Mouse (Mus musculus): ENCODE measurements around the gene Slc16a13. TPM values are rescaled to one million over a fixed set of nuclear protein-coding genes. Genes with fewer than 3 reads are reported as not detected.

Slc16a13 gene
- total RNA-seq, 2 experiments from 2014 or later: 1.1 to 3.7 TPM

DNA sequence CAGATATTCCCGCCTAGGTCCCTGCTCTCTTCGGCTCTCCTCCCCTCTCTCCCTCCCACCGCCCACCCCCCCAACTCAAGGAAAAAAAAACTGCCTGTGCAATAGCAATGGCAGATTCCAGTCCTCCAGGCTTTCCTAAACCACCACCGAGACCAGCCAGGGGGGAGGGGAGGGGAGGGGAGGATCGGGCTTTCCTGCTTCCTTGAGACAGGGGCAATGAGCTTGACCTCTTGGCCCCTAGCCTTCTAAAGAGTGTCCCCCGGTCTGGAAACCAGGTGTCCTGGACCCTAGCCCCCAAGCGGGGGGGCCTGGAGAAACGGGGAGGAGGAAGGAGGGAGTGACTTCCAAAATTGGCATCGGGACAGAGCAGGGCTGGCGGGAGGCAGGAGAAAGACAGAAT is 11.7 kb upstream of the Slc16a13 start:
- DNase-seq: peak; percentile 60

GRCm38 (mm10) chr11:70230239-70230727 is 9.4 kb upstream of the Slc16a13 start:
- DNase-seq: peak; percentile 91

DNA sequence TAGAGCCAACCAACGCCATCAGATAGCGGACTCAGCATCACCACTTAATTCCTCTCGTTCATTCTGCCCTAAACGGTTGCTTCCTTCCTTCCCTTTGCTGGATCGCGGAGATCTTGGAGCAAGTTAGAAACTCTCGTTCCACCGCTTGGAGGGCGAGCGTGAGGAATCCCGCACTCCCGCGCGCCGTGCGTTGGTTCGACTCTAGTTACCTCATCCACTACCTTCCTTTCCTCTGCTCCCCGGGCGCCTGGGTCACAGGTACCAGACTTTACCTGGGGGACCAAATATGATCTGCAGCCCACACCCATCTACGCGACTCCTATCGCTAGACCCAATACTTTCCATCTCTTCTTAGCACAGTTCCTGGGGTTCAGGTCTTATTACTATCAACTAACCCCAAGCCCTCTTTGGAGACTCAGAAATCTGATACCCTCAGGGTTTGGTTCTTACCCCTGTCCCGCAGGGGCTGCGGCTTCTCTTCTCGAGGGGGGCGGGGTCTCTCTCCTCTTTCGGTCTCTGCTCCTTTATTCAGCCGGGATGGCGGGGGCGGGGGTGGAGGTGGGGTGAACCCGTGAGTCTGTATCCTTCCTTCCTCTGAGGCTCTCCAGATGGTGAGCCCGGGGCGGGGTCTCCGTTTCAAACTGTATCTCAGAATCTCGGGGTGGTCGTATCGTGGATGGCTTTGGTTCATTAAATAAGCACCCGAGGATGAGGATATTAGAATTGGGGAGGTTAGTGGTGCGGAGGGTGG is 8.6 kb upstream of the Slc16a13 start, which contains the start of gene Bcl6b:
Gene Bcl6b, minus strand, starts transcription at position 539 of the 751 bp plus-strand sequence.
- DNase-seq: no peak

DNA sequence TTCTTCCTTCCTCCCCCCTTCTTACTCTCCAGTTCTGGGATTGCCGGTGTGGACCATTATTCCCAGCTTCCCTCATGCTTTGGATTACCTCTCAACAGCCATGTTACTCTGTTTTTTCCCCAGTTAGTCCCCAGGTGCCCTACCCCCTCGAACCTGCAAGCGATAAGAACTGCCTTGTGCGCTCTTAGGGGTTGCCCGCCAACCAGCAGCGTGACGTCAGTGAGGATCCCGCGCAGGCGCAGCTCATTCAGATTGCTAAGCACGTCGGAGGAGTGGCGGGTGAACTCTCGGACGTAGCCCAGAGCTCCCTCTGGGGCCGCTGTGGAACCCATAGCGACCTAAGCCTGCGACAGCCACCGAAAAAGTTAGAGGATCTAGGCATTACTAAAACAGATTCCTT is 8.0 kb upstream of the Slc16a13 start:
- peak; percentile 77 for DNase-seq

GRCm38 (mm10) chr11:70227661-70228245 is 6.9 kb upstream of the Slc16a13 start:
- DNase-seq: no peak

DNA sequence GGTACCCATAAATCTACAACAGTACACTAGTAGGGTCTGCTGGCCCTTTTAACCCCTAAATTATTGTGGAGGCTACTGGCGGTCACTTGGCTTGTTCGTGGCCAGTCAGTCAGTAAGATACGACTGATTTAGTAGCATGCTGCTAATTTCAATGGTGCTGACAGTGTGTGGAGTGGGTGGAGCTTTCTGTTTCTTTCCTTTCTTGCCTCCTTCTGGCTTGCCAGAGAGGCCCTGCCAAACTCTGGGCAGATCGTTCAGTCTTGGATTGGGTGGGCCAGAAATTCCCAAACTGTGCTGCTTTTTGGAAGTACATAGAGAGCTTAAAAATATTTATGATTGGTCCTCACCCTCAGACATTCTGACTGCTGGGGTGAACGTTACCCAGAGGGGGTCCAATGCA is 6.3 kb upstream of the Slc16a13 start:
- DNase-seq: no peak

DNA sequence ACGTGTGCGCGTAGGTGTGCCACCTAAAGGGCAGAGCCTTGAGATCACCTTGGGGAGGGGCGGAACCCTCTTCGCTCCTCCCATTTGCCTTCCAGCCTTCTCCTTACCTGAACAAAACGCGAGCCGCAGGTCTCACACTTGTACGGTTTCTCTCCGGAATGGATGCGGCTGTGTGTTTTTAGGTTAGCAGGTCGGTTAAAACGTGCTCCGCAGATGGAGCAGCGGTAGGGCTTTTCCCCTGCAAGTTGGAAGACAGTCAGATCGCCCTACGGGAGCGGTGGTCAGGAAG is 5.7 kb upstream of the Slc16a13 start:
- no peak for DNase-seq

DNA sequence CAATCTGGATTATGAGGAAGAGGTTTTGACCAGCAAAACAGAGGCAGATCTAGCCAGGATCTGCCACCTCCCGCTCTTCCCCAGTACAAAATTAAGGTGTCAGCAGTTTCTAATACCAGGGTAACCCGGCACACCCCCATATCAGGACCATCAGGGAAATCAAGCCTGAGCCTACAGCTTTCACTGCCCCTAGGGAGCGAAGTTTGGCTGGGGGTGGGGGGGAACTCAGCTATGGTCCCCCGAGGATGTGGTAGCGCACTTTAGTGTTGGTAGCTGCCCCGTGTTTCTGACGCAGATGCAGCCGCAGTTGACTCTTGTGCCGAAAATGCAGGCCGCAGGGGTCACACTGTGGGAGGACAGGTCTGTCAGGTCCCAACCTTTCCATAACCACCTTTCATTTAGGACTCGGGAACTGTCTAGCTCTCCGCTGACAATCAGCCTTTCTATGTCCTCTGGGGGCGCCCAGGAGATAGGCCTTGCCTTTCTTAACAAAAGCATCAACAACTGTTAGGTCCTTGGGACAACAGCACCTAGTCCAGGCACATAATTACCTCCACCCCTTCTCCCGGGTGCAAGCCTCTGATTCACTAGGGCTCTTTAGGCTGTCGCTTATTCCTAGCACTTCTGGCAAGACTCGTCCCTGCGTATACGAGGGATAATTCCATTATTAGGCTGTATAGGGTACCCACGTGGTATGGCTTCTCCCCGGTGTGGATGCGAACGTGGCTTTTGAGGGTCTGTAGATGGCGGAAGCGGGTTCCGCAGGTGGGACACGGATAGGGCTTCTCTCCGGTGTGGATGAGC is 5.1 kb upstream of the Slc16a13 start:
- DNase-seq: no peak

GRCm38 (mm10) chr11:70223724-70224123 is 2.9 kb upstream of the Slc16a13 start:
- no peak for DNase-seq

DNA sequence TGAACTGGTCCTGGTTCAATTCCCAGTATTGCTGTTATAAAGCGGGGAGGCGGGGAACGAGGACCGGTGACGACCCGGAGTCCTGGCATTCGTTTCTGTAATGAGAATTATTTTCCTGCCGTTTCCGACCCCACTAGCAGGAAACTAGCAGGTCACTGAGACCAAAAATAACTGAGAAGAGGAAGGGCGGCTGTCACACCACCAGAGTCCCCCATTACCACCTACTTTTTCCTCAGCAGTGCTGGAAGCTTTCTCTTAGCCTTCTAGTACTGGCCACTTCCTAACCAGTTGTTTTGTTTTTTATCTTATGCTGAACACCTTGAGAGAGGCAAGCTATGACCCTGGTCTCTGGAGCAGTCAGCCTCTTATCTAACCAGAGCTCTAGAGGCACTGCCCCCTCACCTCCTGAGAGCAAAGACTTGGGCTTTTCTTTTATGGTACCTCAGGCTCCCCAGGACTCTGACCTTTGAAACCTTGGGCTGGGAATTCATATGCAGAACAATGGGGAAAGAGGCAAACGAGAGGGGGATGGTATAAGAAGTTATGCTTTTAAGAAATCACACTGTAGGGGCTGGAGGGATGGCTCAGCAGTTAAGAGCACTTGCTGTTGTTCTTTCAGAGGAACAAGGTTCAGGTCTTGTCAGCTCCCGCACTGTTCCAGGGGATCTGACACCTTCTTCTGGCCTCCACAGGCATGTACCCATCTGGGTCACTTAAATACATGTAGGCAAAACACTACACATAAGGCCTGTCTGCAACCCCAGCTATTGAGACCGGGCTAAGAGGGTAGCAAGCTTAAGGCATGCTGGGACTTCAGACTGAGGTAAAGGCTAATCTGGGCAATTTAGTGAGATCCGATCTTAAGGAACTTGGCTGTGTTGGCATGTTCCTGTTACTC is 988 bp upstream of the Slc16a13 start:
- no peak for DNase-seq

DNA sequence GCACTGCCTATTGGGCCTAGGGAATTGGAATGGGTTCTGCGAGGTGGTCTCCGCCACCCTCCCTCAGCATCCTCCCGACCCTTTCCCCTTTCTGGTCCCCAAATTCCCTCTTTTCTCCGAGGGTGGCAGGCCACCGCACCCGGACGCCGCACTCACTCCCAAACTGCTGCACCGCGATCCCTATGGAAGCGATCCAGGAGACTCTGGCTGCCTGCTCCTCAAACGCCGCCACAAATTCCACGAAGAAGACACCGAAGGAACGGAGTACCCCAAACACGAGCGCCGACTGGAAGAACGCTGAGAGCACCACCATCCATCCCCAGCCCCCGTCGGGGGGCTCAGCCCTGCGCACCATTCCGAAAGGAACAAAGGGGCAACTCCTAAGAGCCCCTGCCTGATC is 541 bp downstream of the Slc16a13 start:
- no peak for DNase-seq

GRCm38 (mm10) chr11:70219873-70220272 is 991 bp downstream of the Slc16a13 start:
- DNase-seq: no peak

- no peak for DNase-seq
Measured at GRCm38 (mm10) chr11:70218741-70219470, 2.0 kb downstream of the Slc16a13 start.

DNA sequence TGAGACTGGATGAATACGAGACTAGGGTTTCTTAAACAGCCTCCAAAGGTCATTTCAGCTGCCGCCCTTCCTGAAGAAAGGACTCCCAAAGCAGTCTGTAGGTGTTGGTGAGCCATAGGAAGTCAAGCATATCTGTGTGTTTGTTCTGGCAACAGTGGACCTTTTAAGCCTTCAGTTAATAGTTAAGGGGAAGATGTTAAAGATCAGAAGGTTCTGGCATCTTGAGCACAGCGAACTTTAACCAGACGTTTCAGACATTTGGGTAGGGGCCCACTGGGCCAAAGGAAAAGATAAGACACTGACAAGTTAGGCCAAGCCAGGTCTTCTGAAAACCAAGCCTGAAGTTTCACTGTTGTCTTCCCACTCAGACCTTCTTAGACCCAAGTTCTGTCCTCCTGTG is 2.8 kb downstream of the Slc16a13 start:
- no peak for DNase-seq

- no peak for DNase-seq
Measured at GRCm38 (mm10) chr11:70216103-70216502, 4.8 kb downstream of the Slc16a13 start.

DNA sequence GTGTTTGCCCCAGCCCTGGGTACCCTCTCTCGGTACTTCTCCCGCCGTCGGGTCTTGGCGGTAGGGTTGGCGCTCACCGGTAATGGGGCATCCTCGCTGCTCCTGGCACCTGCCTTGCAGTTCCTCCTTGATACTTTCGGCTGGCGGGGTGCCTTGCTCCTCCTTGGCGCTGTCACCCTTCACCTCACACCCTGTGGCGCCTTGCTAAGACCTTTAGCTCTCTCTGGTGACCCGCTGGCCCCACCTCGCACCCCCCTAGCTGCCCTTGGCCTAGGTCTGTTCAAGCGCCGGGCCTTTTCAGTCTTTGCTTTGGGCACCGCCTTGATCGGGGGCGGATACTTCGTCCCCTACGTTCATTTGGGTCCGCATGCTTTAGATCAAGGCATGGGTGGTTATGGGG is 5.6 kb downstream of the Slc16a13 start:
- DNase-seq: no peak

GRCm38 (mm10) chr11:70214856-70215209 is 6.0 kb downstream of the Slc16a13 start:
- no peak for DNase-seq

DNA sequence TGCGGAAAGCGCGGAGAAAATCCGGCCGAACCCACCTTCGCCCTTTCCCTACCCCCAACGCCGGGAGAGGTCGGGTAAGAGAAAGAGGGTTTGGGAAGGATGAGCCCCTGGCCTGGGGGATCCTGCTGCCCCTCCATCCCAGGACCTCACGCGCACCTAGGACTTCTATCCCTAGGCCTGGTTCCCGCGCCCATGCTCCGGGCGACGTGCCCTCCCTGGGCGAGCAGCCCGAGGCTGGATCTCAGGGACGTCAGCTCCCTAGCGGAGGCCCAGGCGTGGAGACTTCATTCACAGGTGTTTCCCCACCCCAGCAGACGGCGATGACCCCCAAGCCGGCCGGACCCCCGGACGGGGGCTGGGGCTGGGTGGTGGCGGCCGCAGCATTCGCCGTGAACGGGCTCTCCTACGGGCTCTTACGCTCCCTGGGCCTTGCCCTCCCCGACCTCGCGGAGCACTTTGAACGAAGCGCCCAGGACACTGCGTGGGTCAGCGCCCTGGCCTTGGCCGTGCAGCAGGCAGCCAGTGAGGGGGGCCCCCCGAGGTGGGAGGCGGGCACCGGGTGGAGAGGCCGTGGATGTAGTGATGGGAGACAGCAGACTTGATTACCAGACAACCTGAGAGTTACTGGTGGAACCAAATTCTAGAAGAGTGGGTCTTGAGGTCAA is 6.5 kb downstream of the Slc16a13 start:
- DNase-seq: no peak

GRCm38 (mm10) chr11:70213736-70214135 is 7.1 kb downstream of the Slc16a13 start:
- DNase-seq: no peak

GRCm38 (mm10) chr11:70212896-70213295 is 8.0 kb downstream of the Slc16a13 start:
- peak; percentile 58 for DNase-seq

DNA sequence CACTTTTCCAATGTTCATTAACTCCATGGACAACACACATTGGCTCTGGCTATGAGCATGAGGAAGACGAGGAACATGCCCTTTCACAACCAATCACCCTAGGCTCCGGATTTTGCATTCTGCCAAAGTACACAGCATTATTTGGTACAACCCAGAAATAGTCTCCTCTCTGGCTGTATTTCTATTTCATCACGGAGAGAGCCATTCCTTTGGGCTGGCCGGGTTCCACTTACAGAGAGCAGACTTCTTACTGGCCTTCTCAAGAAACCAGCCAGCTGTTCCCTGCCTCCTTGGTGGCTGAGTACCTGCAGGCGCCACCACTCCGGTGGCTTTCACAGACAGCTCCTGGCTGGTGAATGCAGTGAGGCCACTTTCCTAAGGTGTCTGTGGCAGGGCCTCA is 8.4 kb downstream of the Slc16a13 start, which contains the start of gene Slc16a11:
Gene Slc16a11, plus strand, starts transcription at position 330 of the 400 bp plus-strand sequence.
- no peak for DNase-seq
